Mouse (Mus musculus) liver, postnatal 0 days (tissue): ENCODE results near the gene Ptprg. TPM values are rescaled to one million over a fixed set of nuclear protein-coding genes. Genes with fewer than 3 reads are reported as not detected.

Source experiments
- ATAC-seq: fragments of 200-750 bp; cut with Nextera tagmentation; 2 replicates; pipeline ENCODE4 v1.8.0; 2017; ENCODE audit warnings: mild to moderate bottlenecking, moderate library complexity
- DNase-seq: peaks from one replicate; pipeline ENCODE4 v3.0.0-alpha.2; 2016
- H3K27ac ChIP-seq: fragments of 300-500 bp; sonication (generic); 2 replicates; pipeline ENCODE4 v1.5.1; 2014; ENCODE audit warnings: antibody characterized with exemption, moderate library complexity, mild to moderate bottlenecking, low read depth
- H3K27me3 ChIP-seq: fragments of 300-500 bp; sonication (generic); 2 replicates; pipeline ENCODE4 v1.6.1; 2014; ENCODE audit warnings: low read length, control low read depth, mixed read lengths; ENCODE audit not compliant: insufficient read depth
- H3K36me3 ChIP-seq: fragments of 300-500 bp; sonication (generic); replicated peaks from 2 replicates; pipeline ENCODE4 v1.6.1; 2014; ENCODE audit warnings: mild to moderate bottlenecking, control low read depth, low read length, moderate library complexity, mixed read lengths; ENCODE audit not compliant: insufficient read depth
- H3K4me1 ChIP-seq: fragments of 300-500 bp; sonication (generic); 2 replicates; pipeline ENCODE4 v1.6.1; 2014; ENCODE audit warnings: antibody characterized with exemption, mild to moderate bottlenecking, control low read depth; ENCODE audit not compliant: insufficient read depth
- H3K4me2 ChIP-seq: fragments of 300-500 bp; sonication (generic); 2 replicates; pipeline ENCODE4 v1.6.1; 2014; ENCODE audit warnings: low read depth, mild to moderate bottlenecking, low read length, moderate library complexity, mixed read lengths
- H3K4me3 ChIP-seq: fragments of 300-500 bp; sonication (generic); 2 replicates; pipeline ENCODE4 v1.5.1; 2014; ENCODE audit warnings: low read depth, low read length
- H3K9ac ChIP-seq: fragments of 300-500 bp; sonication (generic); replicated peaks from 2 replicates; pipeline ENCODE4 v1.6.1; 2014; ENCODE audit warnings: mild to moderate bottlenecking, moderate library complexity
- H3K9me3 ChIP-seq: fragments of 300-500 bp; sonication (generic); 2 replicates; pipeline ENCODE4 v1.6.1; 2016; ENCODE audit warnings: mild to moderate bottlenecking, control low read depth, low read length, mixed read lengths
- CTCF ChIP-seq: sonication (generic); IDR thresholded peaks from 2 replicates; pipeline ENCODE4 v1.5.1; 2016; ENCODE audit warnings: antibody characterized with exemption, low read depth
- EP300 ChIP-seq: IDR thresholded peaks from 2 replicates; pipeline ENCODE4 v1.6.1; 2016; ENCODE audit warnings: antibody characterized with exemption, low read depth, mild to moderate bottlenecking
- WGBS: fragments of 180-500 bp; shearing (Covaris S2); extraction: QIAGEN DNeasy Blood & Tissue Kit; methylation state at CpG from one replicate; pipeline ENCODE4 v1.1.7; 2014; ENCODE audit not compliant: insufficient replicate concordance; 5-methylcytosine and 5-hydroxymethylcytosine counted together
- polyA plus RNA-seq: library from polyadenylated mRNA; unstranded; fragments of >200 nt; fragmentation: Nextera tagmentation; extraction: Ambion mirVana; gene quantifications from 2 replicates; pipeline ENCODE4 v1.2.1, GENCODE M21; 2015

Gene Ptprg
- polyA plus RNA-seq, 1 experiment from 2014 or later = 2.7 TPM

- DNase-seq (no peak), ATAC-seq (no peak)
- Histone ChIP-seq H3K27me3 (no peaks in the 10 kb centered on the region), H3K4me3 (no peak overlapping the region), H3K9ac (no peak overlapping the region), H3K4me2 (no peak overlapping the region), H3K9me3 (no peaks in the 10 kb centered on the region), H3K4me1 (no peaks in the 10 kb centered on the region), H3K36me3 (no peaks in the 10 kb centered on the region), H3K27ac (no peak overlapping the region)
- WGBS = 61% methylated on average over 2 of the region's 2 CpGs
- TF ChIP-seq EP300 = no peak
- no peak for TF ChIP-seq CTCF
These were observed 512.4 kb downstream of the Ptprg start for GRCm38 (mm10) chr14:12065736-12066135.

- TF ChIP-seq EP300 (no peak), CTCF (no peak)
- Histone ChIP-seq H3K9ac (no peak overlapping the region), H3K4me3 (no peak overlapping the region), H3K4me2 (no peak overlapping the region), H3K36me3 (no peaks in the 10 kb centered on the region), H3K9me3 (no peaks in the 10 kb centered on the region), H3K4me1 (peaks cover 8% of the 10 kb centered on the region; the same call in 1 of the 2 replicates), H3K27ac (no peak overlapping the region), H3K27me3 (no peaks in the 10 kb centered on the region)
- ATAC-seq = no peak
- DNase-seq = no peak
- WGBS = 85% methylated on average over 12 of the region's 12 CpGs
These were observed 516.4 kb downstream of the Ptprg start for GRCm38 (mm10) chr14:12069707-12070106.

GRCm38 (mm10) chr14:12070361-12070760 lies 517.0 kb downstream of the Ptprg start:
- peaks cover 8% of the 10 kb centered on the region; the same call in 1 of the 2 replicates for H3K4me1 ChIP-seq
- H3K4me2 ChIP-seq = no peak overlapping the region
- H3K9me3 ChIP-seq = no peaks in the 10 kb centered on the region
- H3K9ac ChIP-seq = no peak overlapping the region
- H3K4me3 ChIP-seq = no peak overlapping the region
- no peak overlapping the region for H3K27ac ChIP-seq
- no peak for DNase-seq
- ATAC-seq = no peak
- H3K27me3 ChIP-seq = no peaks in the 10 kb centered on the region
- H3K36me3 ChIP-seq = no peaks in the 10 kb centered on the region
- no peak for TF ChIP-seq EP300
- TF ChIP-seq CTCF = no peak
- WGBS = 47% methylated on average over 1 of the region's 1 CpGs

GRCm38 (mm10) chr14:12070856-12071465 lies 517.6 kb downstream of the Ptprg start:
- no peak for ATAC-seq
- DNase-seq = no peak
- Histone ChIP-seq H3K9me3 (no peaks in the 10 kb centered on the region), H3K36me3 (no peaks in the 10 kb centered on the region), H3K27me3 (no peaks in the 10 kb centered on the region), H3K4me3 (no peak overlapping the region), H3K27ac (no peak overlapping the region), H3K4me1 (peaks cover 8% of the 10 kb centered on the region; the same call in 1 of the 2 replicates), H3K9ac (no peak overlapping the region), H3K4me2 (no peak overlapping the region)
- TF ChIP-seq CTCF = no peak
- no peak for TF ChIP-seq EP300
- WGBS = 75% methylated on average over 7 of the region's 7 CpGs

- DNase-seq = no peak
- H3K27ac ChIP-seq = peak overlapping the region; percentile 46; the same call in 1 of the 2 replicates
- WGBS = 61% methylated on average over 7 of the region's 7 CpGs
These were observed 518.9 kb downstream of the Ptprg start for GRCm38 (mm10) chr14:12072026-12072861.

GRCm38 (mm10) chr14:12073408-12074107 lies 520.2 kb downstream of the Ptprg start:
- ATAC-seq (peak; percentile 74), DNase-seq (no peak)
- Histone ChIP-seq H3K9ac (no peak overlapping the region), H3K9me3 (no peaks in the 10 kb centered on the region), H3K4me1 (peaks cover 13% of the 10 kb centered on the region; the same call in 1 of the 2 replicates), H3K4me3 (no peak overlapping the region), H3K27ac (peak overlapping the region; percentile 55), H3K36me3 (no peaks in the 10 kb centered on the region), H3K4me2 (no peak overlapping the region), H3K27me3 (no peaks in the 10 kb centered on the region)
- TF ChIP-seq CTCF (no peak), EP300 (no peak)
- WGBS = 60% methylated on average over 2 of the region's 2 CpGs

More at GRCm38 (mm10) chr14:12072026-12072861, 518.9 kb downstream of the Ptprg start:
- H3K4me3 ChIP-seq = no peak overlapping the region
- peaks cover 13% of the 10 kb centered on the region; the same call in 1 of the 2 replicates for H3K4me1 ChIP-seq
- H3K27me3 ChIP-seq = no peaks in the 10 kb centered on the region
- TF ChIP-seq CTCF (peak; percentile 24; the same call in 1 of the 2 replicates), EP300 (no peak)
- no peak overlapping the region for H3K9ac ChIP-seq
- 0 out of 2 replicates have a peak, but pooled peaks have one; percentile 30 for ATAC-seq
- no peaks in the 10 kb centered on the region for H3K36me3 ChIP-seq
- no peaks in the 10 kb centered on the region for H3K9me3 ChIP-seq
- no peak overlapping the region for H3K4me2 ChIP-seq
